Mouse (Mus musculus) layer of hippocampus, adult 18-20 months (tissue): ENCODE measurements around the gene Cemip. TPM values are rescaled to one million over a fixed set of nuclear protein-coding genes. Genes with fewer than 3 reads are reported as not detected.

Experiments
- DNase-seq, 2 experiments: peaks; one replicate each; pipeline ENCODE4 v3.0.0; 2022; ENCODE audit warnings: low spot score in 2 of 2
- total RNA-seq, 2 experiments: library from RNA; stranded (reverse); gene quantifications; 2 replicates each; pipeline ENCODE4 v1.2.3; 2021

Cemip gene
- total RNA-seq, 2 experiments from 2014 or later, result 18.3 to 19.5 TPM

DNA sequence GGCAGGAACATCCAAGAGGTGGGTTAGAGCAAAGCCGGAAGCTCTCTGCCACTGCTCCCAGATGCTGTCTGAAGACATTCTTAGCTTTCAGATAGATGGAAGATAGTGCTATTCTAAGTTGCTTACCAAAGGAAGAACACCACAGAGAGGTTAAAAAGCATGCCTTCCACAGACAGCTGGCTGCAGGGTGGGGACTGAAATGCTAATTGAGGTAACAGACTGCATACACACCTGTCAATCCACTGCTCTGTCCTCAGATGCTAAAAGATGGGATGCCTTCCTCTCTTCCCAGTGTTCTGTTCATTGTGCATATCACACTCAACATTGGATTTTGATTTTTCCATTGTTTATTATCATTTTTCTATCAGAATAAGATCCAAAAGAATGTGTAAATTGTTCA, 11.8 kb upstream of the Cemip start:
- DNase-seq, result no peak

DNA sequence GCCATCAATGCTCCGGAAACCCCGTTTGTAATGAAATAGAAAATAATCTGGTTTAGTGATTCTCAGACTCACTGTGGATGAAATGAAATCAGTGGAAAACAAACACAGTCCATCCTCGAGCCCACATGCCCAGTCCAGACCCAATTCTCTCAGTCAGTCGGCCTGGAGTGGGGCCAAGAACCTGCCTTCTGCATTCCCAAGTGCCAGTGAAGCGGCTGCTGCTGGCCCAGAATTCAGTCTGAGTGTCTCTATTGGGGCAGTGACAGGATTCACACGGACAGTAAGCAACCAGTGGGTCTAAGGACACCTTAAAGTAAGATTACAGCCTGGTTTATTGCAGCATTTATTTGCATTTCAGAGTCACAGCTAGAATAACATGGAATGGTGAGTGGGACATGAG, 10.2 kb upstream of the Cemip start:
- DNase-seq, result no peak

DNA sequence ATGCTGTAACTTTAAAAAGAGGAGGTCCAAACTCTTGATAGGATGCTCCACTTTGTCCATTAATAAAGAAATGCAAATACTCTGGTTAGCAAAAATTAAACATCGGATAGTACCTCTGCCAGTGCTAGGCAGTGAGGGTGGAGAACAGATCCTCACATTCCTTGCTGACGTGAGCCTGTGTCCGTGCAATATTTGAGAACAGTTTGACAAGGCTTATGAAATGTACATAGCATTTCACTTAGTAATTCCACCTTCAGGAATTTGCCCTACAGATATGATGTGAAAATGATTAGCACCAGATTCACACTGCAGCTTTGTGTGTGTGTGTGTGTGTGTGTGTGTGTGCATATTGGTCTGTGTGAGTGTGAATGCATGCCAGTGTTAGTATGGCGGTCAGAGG, 4.5 kb upstream of the Cemip start:
- no peak for DNase-seq

- no peak for DNase-seq
Measured at GRCm38 (mm10) chr7:84089777-84090176, 3.5 kb upstream of the Cemip start.

- peak; percentile 50 to 83 for DNase-seq
Measured at GRCm38 (mm10) chr7:84088971-84089370, 2.7 kb upstream of the Cemip start.

GRCm38 (mm10) chr7:84088191-84088590, 1.9 kb upstream of the Cemip start:
- no peak for DNase-seq

GRCm38 (mm10) chr7:84085049-84085945, 1.0 kb downstream of the Cemip start:
- DNase-seq, result peak in 1 of 2 experiments; percentile 32

DNA sequence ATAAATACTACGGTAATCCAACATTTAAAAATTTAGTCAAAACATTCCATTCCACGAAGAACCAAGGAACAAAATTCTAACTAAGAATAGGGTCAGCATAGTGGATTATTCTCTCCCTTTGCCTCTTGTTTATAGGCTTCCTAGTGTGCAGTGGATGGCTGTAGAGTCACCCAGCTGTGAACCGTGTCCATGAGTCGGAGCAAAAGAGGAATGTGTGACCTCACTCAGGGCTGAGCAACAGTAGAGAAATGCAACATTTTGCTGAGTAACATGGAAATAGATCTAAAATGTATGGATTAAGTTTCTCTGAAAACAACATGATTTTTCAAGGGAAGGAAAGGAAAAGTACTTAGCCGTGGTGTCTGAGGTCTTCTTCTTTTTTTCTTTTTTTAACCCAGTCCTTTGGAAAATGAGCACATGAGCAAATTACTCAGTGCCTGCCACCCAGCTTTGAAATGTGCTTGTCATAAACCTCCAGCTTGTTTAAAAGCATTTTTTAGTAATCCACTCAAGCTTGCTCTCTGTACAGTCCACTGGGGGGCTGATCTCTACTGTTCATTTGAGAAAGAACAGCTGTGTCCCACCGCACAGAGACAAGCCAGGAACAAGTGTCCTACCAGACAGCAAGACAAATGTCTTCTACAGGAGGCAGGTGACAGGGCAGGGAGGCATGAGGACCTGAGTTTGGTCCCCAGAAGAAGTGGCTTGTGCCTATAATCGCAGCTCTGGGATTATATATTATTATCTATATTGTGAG, 8.9 kb downstream of the Cemip start:
- DNase-seq, result no peak

GRCm38 (mm10) chr7:84074266-84074665, 12.0 kb downstream of the Cemip start:
- DNase-seq, result peak in 1 of 2 experiments; percentile 51

GRCm38 (mm10) chr7:84073856-84074255, 12.4 kb downstream of the Cemip start:
- DNase-seq, result no peak

DNA sequence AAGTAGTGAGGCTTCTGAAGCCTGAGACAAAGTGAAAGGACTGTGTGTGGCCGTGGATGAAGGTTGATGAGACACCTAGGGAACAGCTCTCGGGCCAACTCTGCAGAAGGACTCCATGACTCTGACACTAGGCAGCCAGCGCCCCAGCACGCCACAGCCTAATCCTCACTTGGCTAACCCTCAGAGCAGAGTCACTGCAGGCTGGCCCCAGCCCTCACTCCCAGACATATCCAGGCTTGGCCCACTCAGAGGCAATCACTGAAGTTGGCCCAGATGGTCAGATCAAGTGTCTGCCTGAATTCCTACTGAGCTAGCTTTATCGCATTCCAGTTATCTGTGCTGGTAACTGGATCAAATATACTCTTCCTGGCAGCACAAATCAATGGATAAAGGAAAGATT, 17.4 kb downstream of the Cemip start:
- DNase-seq, result no peak

- peak in 1 of 2 experiments; percentile 39 for DNase-seq
Measured at GRCm38 (mm10) chr7:84059799-84060198, 26.5 kb downstream of the Cemip start.

DNA sequence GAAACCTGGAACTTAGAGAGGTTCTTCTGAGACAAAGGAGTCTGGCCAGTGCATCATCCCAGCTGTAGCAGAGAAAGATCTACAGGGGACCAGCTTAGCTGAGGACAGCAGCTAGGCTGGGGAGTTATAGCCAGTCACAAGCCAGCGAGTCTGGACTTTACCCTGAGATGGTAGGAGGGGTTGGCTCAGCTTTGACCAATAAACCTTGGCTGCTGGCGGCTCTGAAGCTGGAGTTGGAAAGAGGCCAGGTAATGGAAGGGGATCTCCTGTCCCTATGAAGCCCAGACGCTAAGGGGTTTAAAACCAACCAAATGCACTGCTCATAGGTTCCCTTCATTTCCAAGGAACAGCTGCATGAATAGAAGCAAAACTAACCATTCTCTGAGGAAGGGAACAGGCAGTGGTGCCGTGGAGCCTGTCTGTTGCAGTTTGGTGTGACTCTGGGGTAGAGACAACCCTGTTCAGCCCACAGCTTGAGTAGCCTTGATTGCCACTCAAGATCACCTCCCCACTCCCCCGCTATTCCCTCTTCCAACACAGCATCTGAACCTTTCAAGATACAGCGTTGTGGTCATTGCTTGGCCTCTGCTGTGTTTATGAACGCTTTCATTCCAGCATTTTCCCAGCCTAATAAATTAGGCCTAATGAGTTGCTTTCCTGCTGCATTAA, 30.2 kb downstream of the Cemip start:
- no peak for DNase-seq

GRCm38 (mm10) chr7:84053856-84054255, 32.4 kb downstream of the Cemip start:
- DNase-seq, result no peak

GRCm38 (mm10) chr7:84051423-84051822, 34.9 kb downstream of the Cemip start:
- DNase-seq, result no peak

- DNase-seq, result no peak
Measured at GRCm38 (mm10) chr7:84045546-84045945, 40.8 kb downstream of the Cemip start.

DNA sequence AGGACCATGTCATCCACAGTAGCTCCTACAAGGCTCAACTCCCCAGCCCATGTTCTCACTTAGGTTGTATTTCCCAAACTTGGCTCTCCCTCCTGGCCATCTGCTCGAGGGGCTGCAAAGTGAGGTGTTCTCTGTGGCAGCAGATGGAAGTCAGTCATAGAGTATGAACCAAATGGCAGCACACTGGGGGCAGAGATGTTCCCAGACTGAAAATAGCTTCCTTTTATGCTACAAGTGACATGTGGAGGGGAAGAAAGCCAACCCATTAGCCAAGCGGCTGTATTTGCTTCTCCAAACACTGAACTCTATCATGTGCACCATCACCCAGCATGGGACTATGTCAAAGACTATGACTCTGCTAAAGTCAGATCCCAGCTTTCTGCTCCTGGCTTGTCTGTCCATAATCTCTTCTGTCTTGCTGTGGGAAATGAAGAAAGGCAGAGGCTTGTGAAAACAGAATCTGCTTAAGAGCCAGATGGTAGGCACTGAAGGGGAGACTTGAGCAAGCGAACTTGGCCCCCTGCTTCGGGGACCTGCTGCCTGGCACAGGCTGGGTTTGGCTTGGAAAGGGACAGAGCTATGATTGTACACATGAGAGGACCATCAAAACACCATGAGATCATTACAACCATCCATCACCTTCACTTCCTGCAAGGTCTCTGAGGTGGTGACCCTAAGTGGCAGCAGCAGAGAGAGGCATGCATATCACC, 41.6 kb downstream of the Cemip start:
- peak; percentile 90 to 95 for DNase-seq

DNA sequence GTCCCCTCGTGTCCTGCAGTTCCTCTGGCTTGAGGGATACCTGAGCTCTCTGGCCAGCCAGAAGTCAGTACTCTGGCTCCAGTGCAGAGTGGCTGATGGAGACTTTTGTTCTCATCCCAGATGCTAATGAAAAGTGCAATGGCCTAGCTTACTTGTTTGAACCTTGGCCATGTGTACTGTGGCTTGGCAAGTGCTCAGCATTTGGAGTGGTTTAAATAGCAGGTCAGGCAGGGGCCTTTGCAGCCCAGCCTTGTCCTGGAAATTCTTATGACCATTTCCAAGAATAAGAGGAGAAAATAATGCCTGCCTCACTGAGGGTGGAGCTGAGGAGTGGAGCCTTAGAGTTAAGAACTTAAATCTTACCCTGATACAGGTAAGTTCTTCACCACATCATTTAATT, 43.6 kb downstream of the Cemip start:
- no peak for DNase-seq

GRCm38 (mm10) chr7:84039856-84040522, 46.3 kb downstream of the Cemip start:
- DNase-seq, result no peak

GRCm38 (mm10) chr7:84038642-84039041, 47.7 kb downstream of the Cemip start:
- DNase-seq, result peak; percentile 42 to 84

DNA sequence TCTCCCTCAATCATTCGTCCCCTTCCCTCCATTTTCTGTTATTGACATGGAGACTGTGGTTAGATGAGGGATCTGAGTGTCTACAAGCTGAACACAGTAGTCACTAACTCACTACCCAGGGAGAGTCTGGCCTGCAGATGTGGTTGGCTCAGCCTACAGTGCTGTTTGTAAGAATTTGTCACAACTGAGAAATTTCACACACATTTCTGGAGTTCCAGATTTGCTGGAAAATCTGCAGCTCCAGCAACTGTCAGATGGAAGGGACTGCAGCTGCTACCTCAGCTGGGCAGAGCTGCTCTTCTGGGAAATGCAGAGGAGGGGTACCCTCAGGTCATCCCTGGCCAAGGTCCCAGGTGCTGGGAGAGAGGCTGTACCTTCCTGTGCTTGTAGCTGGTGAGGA, 53.5 kb downstream of the Cemip start:
- no peak for DNase-seq
